Mouse (Mus musculus) liver, embryonic 14.5 days (tissue): ENCODE results near the gene Syngr4. TPM values are rescaled to one million over a fixed set of nuclear protein-coding genes. Genes with fewer than 3 reads are reported as not detected.
"Not testable (repeated sequence)": the region's sequence is repeated elsewhere in the genome, so short reads cannot be mapped to it uniquely, and the experiment has no call there.

Experiments
- ATAC-seq: fragments of 200-750 bp; cut with Nextera tagmentation; 2 replicates; pipeline ENCODE4 v1.8.0; 2017; ENCODE audit warnings: moderate number of reproducible peaks, mild to moderate bottlenecking, moderate library complexity; ENCODE audit not compliant: insufficient read depth
- DNase-seq, 3 experiments: peaks; one replicate each; pipeline ENCODE4 v3.0.0-alpha.2; 2012 to 2013; ENCODE audit warnings: low read depth in 3 of 3, low spot score in 3 of 3
- H3K27ac ChIP-seq: fragments of 300-500 bp; sonication (generic); 2 replicates; pipeline ENCODE4 v1.5.1; 2014; ENCODE audit warnings: moderate library complexity, mild to moderate bottlenecking, control low read depth, inconsistent platforms
- H3K27me3 ChIP-seq: fragments of 300-500 bp; sonication (generic); 2 replicates; pipeline ENCODE4 v1.6.1; 2014; ENCODE audit warnings: mild to moderate bottlenecking, low read length, moderate library complexity; ENCODE audit not compliant: control insufficient read depth, insufficient read depth
- H3K36me3 ChIP-seq: fragments of 300-500 bp; sonication (generic); replicated peaks from 2 replicates; pipeline ENCODE4 v1.6.1; 2014; ENCODE audit warnings: low read depth; ENCODE audit not compliant: control insufficient read depth, insufficient read depth
- H3K4me1 ChIP-seq, 2 experiments: fragments of 200-500 bp in 1 of 2; fragments of 300-500 bp in 1 of 2; sonication (generic) in 1 of 2; replicated peaks; 2 replicates each; pipeline ENCODE4 v1.6.1; 2012 to 2014; ENCODE audit warnings: antibody characterized with exemption in 1 of 2, inconsistent platforms in 1 of 2, low read length in 1 of 2; ENCODE audit not compliant: control insufficient read depth in 2 of 2, insufficient read depth in 2 of 2
- H3K4me2 ChIP-seq: fragments of 300-500 bp; sonication (generic); 2 replicates; pipeline ENCODE4 v1.6.1; 2014; ENCODE audit warnings: low read depth, mild to moderate bottlenecking, control low read depth, moderate library complexity
- H3K4me3 ChIP-seq, 2 experiments: fragments of 200-500 bp in 1 of 2; fragments of 300-500 bp in 1 of 2; sonication (generic) in 1 of 2; 2 replicates each; pipeline ENCODE4 v1.5.1; 2012 to 2014; ENCODE audit warnings: low read depth in 2 of 2, low read length in 2 of 2, mild to moderate bottlenecking in 2 of 2, control low read depth in 1 of 2, inconsistent platforms in 1 of 2, moderate library complexity in 1 of 2; ENCODE audit not compliant: insufficient read depth in 1 of 2
- H3K9ac ChIP-seq: fragments of 300-500 bp; sonication (generic); replicated peaks from 2 replicates; pipeline ENCODE4 v1.6.1; 2014; ENCODE audit warnings: mild to moderate bottlenecking, control low read depth, moderate library complexity
- H3K9me3 ChIP-seq: fragments of 300-500 bp; sonication (generic); 2 replicates; pipeline ENCODE4 v1.6.1; 2016; ENCODE audit warnings: low read length, mixed read lengths; ENCODE audit not compliant: control insufficient read depth
- CTCF ChIP-seq: IDR thresholded peaks from 2 replicates; pipeline ENCODE4 v1.5.1; 2016; ENCODE audit warnings: antibody characterized with exemption, low read depth, control low read depth
- EP300 ChIP-seq: IDR thresholded peaks from 2 replicates; pipeline ENCODE4 v1.6.1; 2016; ENCODE audit warnings: antibody characterized with exemption, low read depth
- WGBS: fragments of 180-500 bp; shearing (Covaris S2); extraction: QIAGEN DNeasy Blood & Tissue Kit; methylation state at CpG from one replicate; pipeline ENCODE4 v1.1.7; 2014; ENCODE audit not compliant: insufficient replicate concordance; 5-methylcytosine and 5-hydroxymethylcytosine counted together
- polyA plus RNA-seq, 2 experiments: library from polyadenylated mRNA; depleted of rRNA in 1 of 2; stranded (reverse) in 1 of 2; unstranded in 1 of 2; fragments of >200 nt; fragmentation: Nextera tagmentation in 1 of 2; extraction: Ambion mirVana in 1 of 2; gene quantifications; 2 replicates each; pipeline versions ENCODE4 v1.2.1 to v1.2.3; 2012 to 2014

Syngr4 gene
- polyA plus RNA-seq, 2 experiments = 0.86 to 1.3 TPM

DNA sequence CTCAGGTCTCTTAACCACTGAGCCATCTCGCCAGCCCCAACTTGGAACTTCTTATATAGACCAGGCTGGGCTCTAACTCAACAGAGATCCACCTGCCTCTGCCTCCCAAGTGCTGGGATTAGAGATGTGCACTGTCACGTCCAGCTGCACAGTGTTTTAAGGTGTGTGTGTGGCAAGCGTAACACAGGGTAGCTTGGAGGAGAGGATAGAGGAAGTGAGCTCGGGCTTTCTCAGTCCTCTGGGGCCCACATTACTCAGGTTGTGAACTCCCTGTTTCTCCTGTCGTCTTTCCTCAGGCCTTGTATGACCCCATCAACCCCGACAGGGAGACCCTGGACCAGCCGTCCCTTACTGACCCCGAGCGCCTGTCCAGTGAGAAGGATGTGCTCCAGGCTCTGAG is 10.1 kb upstream of the Syngr4 start:
- WGBS = 72% methylated on average over 9 of the region's 9 CpGs
- no peak overlapping the region for H3K9ac ChIP-seq
- peaks cover 0 to 2% of the 10 kb centered on the region in 2 experiments; a peak in 1 of 4 replicates for H3K4me1 ChIP-seq
- H3K27ac ChIP-seq = no peak overlapping the region
- TF ChIP-seq CTCF (no peak), EP300 (no peak)
- no peaks in the 10 kb centered on the region for H3K9me3 ChIP-seq
- H3K4me3 ChIP-seq = no peak overlapping the region
- H3K36me3 ChIP-seq = no peaks in the 10 kb centered on the region; the same call in 1 of the 2 replicates
- DNase-seq (no peak), ATAC-seq (no peak)
- H3K27me3 ChIP-seq = no peaks in the 10 kb centered on the region
- H3K4me2 ChIP-seq = no peak overlapping the region

GRCm38 (mm10) chr7:45902481-45903002 is 6.0 kb upstream of the Syngr4 start:
- no peak overlapping the region for H3K9ac ChIP-seq
- H3K27me3 ChIP-seq = no peaks in the 10 kb centered on the region
- no peak overlapping the region for H3K27ac ChIP-seq
- no peak overlapping the region for H3K4me2 ChIP-seq
- no peak for TF ChIP-seq CTCF
- no peak for TF ChIP-seq EP300
- peaks cover 3 to 9% of the 10 kb centered on the region in 2 experiments; a peak in 3 of 4 replicates for H3K4me1 ChIP-seq
- ATAC-seq (no peak), DNase-seq (no peak)
- H3K4me3 ChIP-seq = no peak overlapping the region
- H3K36me3 ChIP-seq = no peaks in the 10 kb centered on the region
- H3K9me3 ChIP-seq = no peaks in the 10 kb centered on the region
- WGBS = 70% methylated on average over 11 of the region's 12 CpGs

DNA sequence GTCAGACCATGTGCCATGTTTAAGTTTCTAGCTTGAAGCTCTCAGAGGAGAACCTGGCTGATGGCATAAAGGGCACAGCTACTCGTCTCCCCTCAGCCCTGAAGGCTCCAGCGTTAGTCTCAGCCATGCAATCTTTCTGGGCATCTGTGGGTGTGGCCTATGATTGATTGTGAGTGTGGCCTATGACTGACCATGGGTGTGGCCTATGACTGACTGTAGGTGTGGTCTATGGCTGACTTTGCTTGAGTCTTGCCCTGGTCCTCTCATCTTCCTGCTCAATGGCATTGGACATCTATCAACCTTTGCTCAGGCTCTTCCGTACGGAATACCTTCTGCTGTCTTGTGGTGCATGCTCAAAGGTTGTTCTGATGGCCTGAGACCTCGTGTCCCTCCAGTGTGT is 5.0 kb upstream of the Syngr4 start:
- no peak overlapping the region for H3K4me2 ChIP-seq
- 39% methylated on average over 5 of the region's 5 CpGs for WGBS
- DNase-seq = peak; percentile 52 to 65 (median 56)

DNA sequence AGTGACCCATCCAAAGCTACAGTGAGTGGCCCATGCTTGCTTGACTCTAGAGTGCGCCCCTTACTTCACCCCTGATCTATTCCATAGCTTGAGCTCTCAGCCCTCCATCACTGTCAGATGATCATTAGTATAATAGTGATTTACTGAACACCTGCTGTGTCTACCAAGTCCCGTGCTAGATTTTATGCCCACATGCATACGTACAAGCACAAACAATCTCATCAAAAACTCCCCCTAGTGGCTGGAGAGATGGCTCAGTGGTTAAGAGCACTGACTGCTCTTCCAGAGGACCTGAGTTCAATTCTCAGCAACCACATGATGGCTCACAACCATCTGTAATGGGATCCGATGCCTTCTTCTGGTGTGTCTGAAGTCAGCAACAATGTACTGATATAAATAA is 1.6 kb upstream of the Syngr4 start:
- Histone ChIP-seq H3K4me1 (peaks cover 11 to 18% of the 10 kb centered on the region in 2 experiments), H3K4me3 (peak overlapping the region; percentile 28 to 54; a peak in 2 of 4 replicates), H3K27ac (peak overlapping the region; percentile 60; the same call in 1 of the 2 replicates), H3K4me2 (peak overlapping the region; percentile 94)
- TF ChIP-seq CTCF = peak; percentile 65
- 38% methylated on average over 4 of the region's 4 CpGs for WGBS
- DNase-seq = peak in 1 of 3 experiments; percentile 59
- not testable (repeated sequence) for H3K9ac ChIP-seq, H3K36me3 ChIP-seq, ATAC-seq, H3K9me3 ChIP-seq, H3K27me3 ChIP-seq

More for the DNA sequence above, 5.0 kb upstream of the Syngr4 start:
- Histone ChIP-seq H3K27ac (no peak overlapping the region), H3K4me1 (peaks cover 5 to 13% of the 10 kb centered on the region in 2 experiments; a peak in 3 of 4 replicates), H3K27me3 (no peaks in the 10 kb centered on the region), H3K4me3 (no peak overlapping the region), H3K9ac (no peak overlapping the region), H3K9me3 (no peaks in the 10 kb centered on the region), H3K36me3 (no peaks in the 10 kb centered on the region)
- ATAC-seq = no peak
- no peak for TF ChIP-seq CTCF
- no peak for TF ChIP-seq EP300

- Histone ChIP-seq H3K36me3 (no peaks in the 10 kb centered on the region), H3K27ac (peak overlapping the region; percentile 60), H3K9me3 (no peaks in the 10 kb centered on the region), H3K27me3 (no peaks in the 10 kb centered on the region), H3K4me2 (peak overlapping the region; percentile 94), H3K4me3 (peak overlapping the region; percentile 54 to 79), H3K9ac (peak overlapping the region; percentile 61), H3K4me1 (peaks cover 11 to 18% of the 10 kb centered on the region in 2 experiments)
- DNase-seq (peak; percentile 44 to 51 (median 49)), ATAC-seq (peak; percentile 64)
- under 1% methylated on average over 19 of the region's 19 CpGs for WGBS
- TF ChIP-seq CTCF (no peak), EP300 (no peak)
Observed at GRCm38 (mm10) chr7:45897258-45897757, 794 bp upstream of the Syngr4 start.
